Mouse (Mus musculus) thymus, adult 18-20 months (tissue): ENCODE results near the gene Cfap61.

Experiments used
- DNase-seq, 2 experiments: peaks; one replicate each; pipeline ENCODE4 v3.0.0; 2022; ENCODE audit warnings: mixed read lengths in 2 of 2

Gene Cfap61

DNA sequence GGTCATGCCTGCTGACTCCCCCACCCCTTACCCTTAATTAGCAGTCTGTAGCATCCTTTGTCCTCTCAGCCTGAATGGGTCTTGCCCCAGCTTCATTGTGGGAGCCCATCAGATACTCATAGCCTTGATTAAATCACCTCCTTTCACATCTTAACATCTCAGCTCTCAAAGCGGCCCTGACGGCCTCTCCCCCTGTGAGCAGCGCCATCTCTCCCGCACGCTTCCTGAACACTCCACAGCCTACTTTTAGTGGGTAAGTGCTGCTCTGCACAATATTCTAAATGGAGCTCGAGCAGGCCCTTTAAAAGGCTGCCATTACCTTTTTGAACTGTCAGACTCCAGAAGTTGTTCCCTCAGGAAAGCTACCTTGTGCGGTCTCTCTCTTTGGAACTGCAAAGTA is 234.9 kb downstream of the Cfap61 start:
- no peak for DNase-seq

DNA sequence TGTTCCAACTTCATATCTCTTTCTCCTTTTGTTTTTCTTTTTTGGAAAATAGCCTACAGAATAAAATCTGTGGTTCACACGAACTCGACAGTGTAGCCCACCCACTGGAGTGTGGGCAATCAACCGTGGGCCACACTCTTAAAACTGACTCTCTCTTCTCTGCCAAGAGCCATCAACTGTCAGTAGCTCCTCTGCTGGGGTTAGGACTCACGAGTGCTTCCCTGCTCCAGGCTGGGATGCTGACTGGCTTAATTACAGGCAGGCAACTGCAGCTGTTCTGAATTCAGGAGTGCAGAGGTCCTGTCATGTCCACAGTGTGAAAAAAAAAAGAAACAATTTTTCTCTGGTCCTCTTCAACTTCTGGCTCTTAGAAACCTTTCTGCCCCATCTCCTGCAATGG is 237.5 kb downstream of the Cfap61 start:
- DNase-seq, result no peak

DNA sequence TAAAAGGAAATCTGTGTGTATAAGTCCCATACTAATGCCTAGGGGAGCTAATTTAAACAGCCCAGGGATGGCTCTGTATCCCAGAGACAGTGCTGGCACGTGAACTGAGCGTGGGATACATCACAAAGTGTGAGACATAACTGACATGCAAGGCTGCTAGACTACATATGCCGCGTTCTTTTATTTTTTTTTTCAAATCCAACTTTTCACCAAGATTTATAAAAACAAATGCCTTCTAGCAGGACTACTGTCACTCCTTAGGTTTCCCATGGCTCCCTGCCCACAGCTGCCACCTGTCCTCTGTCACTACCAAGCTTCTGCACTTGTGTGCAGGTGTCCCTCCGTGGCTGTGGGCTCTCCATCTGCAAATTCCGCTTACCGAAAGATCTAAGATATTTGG is 239.6 kb downstream of the Cfap61 start:
- DNase-seq, result no peak

DNA sequence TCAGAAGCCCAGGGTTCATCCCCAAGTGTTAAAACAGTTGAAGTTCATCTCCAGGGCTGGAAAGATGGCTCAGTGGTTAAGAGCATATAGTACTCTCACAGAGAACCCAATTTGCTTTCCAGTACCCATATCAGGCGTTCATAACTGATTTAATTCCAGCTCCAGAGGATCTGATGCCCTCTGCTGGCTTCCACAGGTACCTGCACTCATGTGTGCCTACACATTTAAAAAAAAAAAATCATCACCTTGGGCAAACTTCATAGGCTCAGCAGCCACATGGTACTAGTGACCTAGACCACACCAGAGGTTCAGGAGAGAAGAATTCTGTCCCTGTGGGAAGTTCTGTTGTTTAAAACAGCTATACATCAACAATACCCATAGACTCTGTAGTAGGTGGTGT is 244.1 kb downstream of the Cfap61 start:
- DNase-seq, result no peak

DNA sequence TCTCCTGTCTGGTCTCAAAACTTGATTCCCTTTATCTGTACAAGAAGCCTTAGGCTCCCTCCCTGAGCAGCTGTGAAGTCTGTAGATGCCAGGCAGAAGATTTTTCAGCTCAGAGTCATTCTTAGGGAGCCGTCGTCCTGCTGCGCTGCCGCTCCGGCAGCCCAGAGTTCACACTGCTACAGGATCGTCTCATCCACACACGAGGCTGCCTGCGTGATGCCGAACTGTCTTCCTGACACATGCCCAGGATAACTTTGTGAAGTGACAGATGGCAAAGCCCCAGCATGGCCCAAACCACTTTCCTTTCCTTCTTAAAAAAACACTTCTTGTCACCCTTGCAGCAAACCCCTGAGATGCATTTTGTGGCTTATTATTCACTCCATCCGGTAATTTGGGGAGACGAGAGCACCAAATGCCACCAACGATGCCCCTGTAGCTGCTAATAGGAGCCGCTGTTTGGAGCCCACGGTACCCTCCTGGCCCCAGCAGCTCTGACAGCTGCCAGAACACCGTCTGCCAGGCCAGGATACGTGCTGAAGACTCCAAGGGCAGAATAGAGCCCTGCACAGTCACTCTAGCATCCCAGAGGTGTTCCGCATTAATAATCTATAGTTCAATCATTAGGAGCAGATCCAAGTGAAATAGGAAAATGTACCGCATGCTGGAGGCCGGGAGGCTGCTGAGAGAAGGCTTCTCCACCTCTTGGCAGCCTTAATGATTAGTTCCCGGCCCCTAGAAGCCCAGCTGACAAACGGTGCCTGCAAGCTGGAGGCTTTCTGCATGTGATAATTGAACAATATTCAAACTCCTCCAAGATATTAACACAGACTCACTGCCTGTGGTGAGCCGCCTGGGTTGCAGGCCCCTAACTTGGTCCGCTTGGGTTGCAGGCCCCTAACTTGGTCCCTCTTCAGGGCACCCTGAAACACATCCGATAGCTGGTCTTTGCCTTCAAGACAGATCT is 249.5 kb downstream of the Cfap61 start:
- no peak for DNase-seq

DNA sequence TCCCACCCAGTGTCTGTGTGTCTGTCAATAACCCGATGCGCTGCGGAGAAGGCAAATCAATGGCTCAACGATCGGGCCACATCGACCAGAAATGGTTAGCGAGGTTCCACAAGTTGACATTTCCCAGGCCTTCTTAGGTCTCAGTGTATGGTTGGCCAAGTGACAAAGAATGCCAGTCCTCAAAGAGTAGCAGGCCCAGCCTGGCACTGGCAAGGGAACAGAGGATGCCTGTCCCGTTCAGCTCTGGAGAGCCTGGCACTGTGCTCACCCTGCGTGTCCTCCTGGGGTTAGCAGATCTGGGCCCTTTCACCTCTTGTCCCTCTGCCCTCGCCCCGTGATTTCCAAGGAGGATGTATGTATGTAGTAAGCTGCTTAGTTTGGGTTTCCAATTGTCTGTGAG is 261.5 kb downstream of the Cfap61 start:
- DNase-seq, result no peak

DNA sequence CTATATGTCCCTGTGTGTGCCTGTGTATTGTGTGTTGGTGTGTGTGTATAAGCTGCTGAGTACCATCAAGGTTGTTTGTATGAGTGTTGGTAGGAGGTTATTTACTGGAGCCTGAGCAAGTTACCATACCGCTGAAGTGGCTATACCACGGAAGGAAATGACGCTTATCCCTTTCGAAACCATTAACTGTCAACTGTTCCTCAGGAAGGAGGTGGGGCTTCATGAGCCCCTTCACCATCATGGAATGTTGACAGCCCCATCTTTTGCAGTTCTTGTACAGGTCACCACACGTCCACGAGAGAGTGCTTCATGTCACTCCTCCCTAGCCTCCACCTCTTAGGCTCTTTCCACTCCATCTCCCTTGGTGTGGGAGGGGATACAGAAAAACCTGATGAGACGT is 263.4 kb downstream of the Cfap61 start:
- DNase-seq, result no peak

DNA sequence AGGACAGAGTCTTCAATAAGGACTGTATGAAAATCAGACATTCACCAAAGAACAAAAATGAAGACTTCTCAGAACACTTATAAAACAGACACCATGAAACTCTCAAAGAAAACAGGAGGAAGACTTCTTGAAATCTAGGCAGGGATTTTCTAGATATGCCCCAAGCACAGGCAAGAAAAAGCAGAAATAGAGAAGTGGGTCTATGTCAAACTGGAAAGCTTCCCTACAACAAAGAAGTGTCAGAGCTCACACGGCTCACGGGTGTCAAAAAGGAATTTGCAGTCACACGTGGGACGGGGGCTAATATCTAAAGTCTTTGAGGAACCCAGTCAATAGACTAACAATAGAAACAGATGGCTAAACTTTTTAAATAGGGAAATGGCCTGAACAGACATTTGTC is 276.4 kb downstream of the Cfap61 start:
- DNase-seq, result no peak

DNA sequence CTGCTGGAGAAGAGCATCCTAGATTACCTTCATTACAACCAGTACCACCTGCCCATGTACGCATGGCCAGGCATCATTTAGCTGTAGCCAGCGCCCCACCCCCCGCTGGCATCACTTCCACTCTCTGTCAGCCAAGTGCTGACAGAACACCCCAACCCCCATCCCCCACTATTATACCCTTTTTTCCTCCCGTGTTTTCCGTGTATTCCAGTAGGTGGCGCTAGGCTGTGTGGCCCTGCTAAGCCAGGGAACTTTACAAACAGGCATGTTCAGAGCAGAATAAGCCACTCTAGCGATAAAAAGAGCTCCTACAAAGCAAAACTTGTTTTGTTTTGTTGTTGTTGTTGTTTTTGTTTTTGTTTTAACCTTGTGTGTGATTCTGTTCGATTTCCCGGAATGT is 280.1 kb downstream of the Cfap61 start:
- DNase-seq, result no peak

DNA sequence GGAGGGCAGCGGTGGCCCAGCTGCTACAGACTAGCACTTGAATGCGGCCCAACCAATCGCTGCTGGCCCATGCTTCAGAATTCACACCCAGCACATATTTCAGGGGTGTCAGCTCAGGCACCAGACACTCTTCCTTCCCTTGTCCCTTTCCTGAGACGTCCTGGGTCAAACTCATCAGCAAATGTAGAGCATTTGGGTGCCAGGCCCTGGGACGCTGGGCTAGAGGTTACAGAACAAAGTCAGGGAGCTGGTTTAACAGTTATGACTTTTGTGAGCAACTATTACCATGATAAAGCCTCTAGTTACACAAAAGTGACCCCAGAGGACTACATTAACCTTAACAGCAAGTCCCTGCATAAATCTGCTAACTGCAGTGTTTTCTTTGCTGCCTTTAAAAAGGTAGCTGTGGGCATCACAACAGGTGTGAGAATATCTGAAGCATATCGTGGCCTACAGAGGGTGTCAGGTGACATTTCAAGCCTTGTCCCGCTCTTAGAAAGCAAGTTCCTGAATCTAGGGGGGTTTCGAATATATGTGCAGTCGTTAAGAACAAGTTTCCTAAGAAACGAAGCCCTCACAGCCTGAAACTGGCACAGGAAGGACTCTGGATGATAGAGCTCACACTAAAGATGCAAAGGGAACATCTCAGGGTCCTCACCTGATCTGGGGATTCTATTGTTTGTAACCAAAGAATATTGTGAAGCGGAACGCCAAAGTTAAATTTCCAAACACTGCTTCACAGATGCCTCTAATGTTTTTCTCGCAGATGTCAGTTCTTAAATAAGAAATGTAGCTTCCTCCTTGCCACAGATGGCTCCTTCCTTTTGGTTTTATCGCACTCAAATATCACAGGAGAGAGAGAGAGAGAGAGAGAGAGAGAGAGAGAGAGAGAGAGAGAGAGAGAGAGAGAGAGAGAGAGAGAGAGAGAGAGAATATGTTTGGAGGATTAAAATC is 281.8 kb downstream of the Cfap61 start:
- no peak for DNase-seq

DNA sequence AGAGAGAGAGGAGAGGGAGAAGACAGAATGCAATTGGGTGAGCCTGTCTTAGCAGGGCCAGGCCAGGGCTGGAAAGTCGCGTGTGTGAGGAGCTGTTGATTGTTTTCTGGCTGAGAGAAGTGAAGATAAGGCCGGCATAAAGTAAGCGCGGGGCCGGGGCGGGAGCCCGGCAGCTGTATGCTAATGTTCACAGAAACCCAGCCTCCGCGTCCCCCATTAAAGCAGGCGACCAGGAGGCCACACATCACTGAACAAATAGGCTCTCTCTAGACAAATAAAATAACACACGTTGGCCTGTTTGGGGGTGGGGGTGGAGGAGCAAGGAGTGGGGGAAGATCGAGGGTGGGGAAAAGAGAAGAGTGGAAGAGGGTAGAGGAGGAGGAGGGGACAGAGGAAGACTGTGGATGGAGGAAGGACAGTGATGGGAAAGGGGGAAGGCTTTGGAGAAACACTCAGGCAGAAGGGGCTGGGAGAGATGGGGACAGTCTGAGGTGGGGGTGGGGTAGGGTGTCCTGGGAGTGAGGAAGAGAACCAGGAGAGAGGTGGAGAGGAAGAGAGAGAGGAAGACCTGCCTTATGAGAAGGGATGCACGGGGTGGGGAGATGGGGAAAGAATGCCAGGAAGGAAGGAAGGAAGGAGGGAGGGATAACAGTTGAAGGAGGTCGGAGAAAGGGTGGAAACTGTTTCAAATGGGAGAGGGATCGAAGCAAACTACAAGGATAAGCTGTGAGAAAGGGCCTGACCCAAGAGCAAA is 282.8 kb downstream of the Cfap61 start:
- DNase-seq, result no peak

DNA sequence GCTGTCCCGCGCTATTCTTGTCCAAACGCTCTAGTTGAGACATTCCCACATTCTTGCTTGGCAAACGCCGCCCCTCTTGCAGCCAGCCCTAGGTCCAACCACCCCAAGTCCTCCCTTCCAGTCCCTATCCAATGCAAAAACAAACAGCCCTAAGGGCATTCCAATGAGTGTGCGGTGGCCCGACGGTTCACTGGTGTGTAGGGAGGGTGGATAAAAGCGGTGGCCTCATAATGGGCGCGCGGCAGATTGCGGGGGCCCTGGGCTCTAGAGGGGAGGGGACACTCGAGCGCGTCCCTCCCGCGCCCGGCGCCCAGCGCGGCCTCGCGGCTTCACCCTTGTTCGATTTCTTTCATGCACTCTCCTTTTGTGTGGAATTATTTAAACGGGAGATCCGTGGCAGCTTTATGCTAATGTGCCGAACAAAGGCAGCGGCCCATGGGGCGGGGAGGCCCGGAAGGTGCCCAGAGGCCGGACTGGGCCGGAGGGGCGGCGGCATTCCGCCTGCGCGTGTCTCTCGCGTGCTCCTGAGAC is 283.6 kb downstream of the Cfap61 start:
- no peak for DNase-seq

DNA sequence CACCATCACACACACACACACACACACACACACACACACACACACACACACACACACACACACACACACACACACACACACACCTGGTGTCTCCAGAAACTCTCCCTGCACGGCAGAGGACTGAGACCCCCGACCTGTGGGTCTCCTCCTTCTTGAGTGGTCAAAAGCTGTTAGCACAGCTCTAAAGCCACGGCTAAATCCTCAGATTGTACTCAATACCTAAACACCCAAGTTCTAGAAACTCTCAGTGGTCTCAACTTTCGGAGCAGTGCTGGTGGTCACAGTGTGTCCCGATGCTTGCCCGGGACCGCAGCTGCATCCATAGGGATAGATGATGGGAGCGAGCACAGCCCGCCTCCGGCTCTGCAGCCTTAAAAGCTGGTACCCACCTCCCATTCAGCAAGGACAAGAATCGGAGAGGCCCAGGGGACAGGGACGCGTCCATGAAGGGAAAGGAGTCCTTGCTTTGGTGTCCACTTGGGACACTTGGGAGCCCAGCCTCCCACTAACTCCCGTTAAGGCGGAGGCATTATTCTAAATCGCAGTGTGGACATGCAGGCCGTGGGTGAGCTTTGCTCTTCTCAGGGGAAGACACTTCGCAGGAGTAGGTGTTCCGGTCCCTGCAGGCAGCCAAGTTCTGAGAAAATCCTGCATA is 284.4 kb downstream of the Cfap61 start:
- DNase-seq, result no peak

DNA sequence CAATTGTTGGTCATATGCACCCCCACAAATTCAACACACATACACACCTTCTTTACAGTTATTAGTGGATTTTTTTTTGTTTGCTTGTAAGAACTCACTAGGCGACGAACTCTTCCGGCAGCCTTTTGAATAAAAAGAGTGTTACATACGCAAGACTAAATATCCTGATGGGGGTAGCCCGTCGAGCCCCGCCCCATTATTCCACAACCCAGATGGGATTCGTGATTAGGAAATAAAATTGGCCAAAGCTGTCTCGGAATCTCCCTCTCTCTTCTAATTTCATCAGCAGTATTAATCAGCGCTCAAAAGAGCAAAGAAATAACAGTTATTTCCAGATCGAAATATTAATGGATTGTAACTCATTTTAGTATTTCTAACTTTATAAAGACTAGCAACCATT is 285.2 kb downstream of the Cfap61 start:
- no peak for DNase-seq

DNA sequence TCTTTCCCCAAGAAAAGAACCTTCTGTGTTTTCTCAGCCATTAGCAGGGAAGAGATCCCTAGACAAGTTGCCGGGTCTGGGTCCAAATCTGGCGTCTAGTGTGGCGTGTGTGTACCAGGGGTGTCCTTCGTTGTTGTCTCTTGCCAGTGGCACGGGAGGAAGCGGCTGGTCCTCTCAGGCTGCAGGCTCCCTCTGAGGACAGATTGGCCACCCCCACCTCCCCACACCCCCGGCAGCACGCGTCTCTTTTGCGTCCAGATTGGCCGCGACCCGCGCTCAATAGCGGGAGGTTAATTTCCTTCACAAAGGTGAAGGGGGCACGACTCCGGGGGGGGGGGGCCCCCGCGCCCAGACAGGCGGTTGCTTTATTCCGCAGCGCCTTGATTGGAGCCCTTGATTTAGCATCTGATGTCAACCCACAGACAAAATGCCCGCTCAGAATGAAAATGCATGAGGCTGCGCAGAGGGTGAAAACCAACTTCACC is 286.0 kb downstream of the Cfap61 start:
- DNase-seq, result no peak

DNA sequence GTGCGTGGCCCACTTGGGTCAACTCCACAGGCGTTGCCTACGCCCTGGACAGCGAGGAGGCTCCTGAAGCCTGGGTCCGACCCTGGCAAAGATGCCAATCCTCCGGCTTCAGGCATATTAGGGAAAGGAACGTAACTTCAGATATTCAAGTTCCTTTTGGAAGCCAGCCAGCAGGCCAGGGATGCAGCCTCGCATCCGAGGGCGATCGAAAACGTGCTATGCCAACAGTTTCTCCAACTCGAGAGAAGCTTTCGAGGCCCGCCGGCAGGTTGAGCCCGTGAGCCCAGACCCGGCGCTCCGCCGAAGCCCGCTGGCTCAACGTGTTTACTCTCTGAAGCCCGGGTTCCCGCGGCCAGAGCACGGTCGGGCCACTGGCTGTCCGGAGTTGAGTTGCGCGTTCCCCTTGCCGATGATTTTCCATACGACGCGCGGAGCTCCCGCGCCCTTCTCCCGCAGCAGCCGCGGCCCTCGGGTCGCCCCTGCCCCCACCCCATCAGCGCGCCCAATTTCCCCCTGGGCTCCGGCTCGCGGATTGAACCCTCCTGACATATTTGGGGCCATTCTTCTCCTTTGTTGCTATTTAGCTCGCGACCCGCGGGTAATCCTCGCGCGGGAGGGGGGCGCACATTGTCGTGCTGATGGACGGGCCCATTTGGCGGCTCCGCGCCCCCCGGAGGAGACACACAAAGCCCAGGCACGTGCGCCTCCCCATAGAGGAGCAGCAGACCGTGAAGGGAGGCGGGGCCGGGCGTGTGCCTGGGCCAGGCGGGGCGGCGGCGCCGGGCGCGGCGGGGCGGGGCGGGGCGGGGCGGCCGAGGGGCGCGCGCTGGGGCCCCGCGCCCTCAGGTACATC is 286.7 kb downstream of the Cfap61 start, which contains the start of gene Insm1:
Gene Insm1 (plus strand): TSS at position 846 of the 853 bp plus-strand sequence.
- DNase-seq, result no peak

DNA sequence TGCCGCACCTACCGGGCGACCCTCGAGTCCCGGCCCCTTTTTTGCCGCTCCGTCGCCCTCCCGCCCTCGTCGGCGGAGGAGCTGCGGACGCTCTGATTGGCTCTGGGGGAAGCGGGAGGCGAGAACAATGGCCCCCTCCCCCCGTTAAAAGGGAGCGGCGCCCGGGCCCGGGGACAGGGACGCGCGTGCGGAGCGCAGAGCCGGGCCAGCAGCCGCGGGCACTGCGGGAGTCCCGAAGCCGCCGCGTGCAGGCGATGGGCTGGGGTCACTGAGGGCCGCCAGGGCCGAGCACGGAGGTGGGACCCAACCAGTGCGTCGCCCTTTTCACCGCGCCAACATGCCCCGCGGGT is 287.3 kb downstream of the Cfap61 start:
- DNase-seq, result no peak

DNA sequence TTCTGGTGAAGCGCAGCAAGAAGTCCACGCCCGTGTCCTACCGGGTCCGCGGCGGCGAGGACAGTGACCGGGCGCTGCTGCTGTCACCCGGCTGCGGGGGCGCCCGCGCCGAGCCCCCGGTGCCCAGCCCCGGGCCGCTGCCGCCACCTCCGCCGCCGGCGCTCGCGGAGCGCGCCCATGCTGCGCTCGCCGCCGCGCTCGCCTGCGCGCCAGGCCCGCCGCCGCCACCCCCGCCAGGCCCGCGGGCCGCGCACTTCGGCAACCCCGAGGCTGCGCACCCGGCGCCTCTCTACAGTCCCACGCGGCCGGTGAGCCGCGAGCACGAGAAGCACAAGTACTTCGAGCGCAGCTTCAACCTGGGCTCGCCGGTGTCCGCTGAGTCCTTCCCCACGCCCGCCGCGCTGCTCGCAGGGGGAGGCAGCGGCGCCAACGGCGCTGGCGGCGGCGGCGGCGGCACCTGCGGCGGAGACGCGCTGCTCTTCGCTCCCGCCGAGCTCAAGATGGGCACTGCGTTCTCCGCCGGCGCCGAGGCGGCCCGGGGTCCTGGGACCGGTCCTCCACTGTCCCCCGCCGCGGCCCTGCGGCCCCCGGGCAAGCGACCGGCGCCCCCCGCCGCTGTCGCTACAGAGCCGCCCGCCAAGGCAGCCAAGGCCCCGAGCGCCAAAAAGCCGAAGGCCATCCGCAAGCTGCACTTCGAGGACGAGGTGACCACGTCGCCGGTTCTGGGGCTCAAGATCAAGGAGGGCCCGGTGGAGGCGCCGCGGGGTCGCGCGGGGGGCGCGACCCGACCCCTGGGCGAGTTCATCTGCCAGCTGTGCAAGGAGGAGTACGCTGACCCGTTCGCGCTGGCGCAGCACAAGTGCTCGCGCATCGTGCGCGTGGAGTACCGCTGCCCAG is 287.9 kb downstream of the Cfap61 start:
- DNase-seq, result no peak

DNA sequence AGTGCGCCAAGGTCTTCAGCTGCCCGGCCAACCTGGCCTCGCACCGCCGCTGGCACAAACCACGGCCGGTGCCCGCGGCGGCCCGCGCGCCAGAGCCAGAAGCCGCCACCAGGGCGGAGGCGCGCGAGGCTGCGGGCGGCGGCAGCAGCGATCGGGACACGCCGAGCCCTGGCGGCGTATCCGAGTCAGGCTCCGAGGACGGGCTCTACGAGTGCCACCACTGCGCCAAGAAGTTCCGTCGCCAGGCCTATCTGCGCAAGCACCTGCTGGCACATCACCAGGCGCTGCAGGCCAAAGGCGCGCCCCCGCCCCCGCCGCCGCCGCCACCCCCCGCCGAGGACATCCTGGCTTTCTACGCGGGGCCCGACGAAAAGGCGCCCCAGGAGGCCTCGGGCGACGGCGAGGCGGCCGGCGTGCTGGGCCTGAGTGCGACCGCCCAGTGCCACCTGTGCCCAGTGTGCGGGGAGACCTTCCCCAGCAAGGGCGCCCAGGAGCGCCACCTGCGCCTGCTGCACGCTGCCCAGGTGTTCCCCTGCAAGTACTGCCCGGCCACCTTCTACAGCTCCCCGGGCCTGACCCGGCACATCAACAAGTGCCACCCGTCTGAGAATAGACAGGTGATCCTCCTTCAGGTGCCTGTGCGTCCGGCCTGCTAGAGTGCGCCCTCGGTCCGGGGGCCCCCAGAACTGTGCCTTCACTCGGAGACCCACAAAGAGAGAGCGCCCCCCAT is 288.8 kb downstream of the Cfap61 start:
- DNase-seq, result no peak
